Mouse (Mus musculus) adrenal gland, postnatal 10 days (tissue): ENCODE results near the gene Col23a1. TPM values are rescaled to one million over a fixed set of nuclear protein-coding genes. Genes with fewer than 3 reads are reported as not detected.

Experiments
- DNase-seq: peaks from one replicate; pipeline ENCODE4 v3.0.0; 2021; ENCODE audit warnings: mixed read lengths
- total RNA-seq, 2 experiments: library from RNA; stranded (reverse); gene quantifications; 2 replicates each; pipeline ENCODE4 v1.2.3; 2021

Gene Col23a1
- total RNA-seq, 2 experiments from 2014 or later: 8.6 to 11.0 TPM

GRCm38 (mm10) chr11:51388892-51389340 is 99.2 kb downstream of the Col23a1 start:
- no peak for DNase-seq

DNA sequence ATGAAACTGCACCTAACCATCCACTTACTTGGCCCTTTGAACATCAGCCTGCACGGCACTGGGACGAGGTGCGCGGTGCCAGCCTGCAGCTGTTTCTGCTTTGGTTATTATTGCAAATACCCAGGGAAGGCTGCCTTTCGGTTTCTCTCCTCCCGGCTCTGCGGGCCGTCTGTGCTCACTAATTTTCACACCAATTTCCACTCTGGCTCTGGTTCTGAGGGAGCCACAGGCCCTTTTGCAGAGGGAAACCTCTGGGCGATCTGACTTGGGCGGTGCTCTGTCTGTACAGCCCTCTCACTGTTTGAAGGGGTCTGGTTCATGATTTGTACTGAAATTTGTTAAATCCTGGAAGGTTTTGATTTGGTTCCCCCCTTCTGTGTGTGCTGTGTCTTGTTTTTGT is 100.0 kb downstream of the Col23a1 start:
- DNase-seq: no peak

DNA sequence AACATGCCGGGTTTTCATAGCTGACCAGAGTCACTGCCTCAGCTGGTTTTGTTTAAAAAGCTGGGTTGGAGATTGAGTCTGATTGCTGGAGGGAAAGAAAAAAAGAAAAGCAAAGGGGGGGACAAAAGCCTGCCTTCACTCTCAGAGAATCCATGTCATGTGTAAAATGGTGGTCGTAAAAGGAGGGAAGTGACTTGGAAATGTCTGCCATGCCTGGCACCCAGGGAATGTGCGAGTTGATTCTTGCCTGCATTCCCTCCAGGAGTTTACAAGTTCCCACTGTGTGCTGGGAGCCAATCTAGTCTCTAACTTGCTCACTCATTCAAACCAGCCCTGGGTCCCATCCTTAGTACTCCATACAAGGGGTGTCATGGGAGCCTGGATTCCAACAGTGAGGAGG is 100.8 kb downstream of the Col23a1 start:
- DNase-seq: no peak

- no peak for DNase-seq
Observed at GRCm38 (mm10) chr11:51391548-51391947, 101.8 kb downstream of the Col23a1 start.

GRCm38 (mm10) chr11:51394301-51394865 is 104.7 kb downstream of the Col23a1 start:
- no peak for DNase-seq

- DNase-seq: no peak
Observed at GRCm38 (mm10) chr11:51396451-51396850, 106.7 kb downstream of the Col23a1 start.

- peak; percentile 7 for DNase-seq
Observed at GRCm38 (mm10) chr11:51398084-51398483, 108.4 kb downstream of the Col23a1 start.

DNA sequence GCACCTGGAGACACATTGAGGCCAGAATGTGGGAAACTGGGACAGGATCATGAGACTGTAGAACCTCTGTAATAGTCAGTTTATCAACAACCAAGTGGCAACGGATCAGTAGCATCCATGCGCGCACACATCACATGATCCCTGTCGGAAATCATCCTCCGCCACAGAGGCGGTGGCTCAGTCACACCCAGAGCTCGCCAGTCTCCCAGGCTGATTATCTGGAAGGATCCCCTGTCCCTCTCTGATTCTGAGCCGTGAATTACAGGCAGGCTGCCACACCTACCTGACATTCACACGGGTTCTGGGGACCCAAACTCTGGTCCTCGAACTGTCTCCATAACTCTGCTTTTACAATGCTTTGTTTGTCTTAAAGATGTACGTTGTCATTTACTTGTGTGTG is 110.6 kb downstream of the Col23a1 start:
- DNase-seq: no peak

GRCm38 (mm10) chr11:51401481-51402128 is 111.9 kb downstream of the Col23a1 start:
- no peak for DNase-seq

GRCm38 (mm10) chr11:51403886-51404285 is 114.2 kb downstream of the Col23a1 start:
- no peak for DNase-seq

DNA sequence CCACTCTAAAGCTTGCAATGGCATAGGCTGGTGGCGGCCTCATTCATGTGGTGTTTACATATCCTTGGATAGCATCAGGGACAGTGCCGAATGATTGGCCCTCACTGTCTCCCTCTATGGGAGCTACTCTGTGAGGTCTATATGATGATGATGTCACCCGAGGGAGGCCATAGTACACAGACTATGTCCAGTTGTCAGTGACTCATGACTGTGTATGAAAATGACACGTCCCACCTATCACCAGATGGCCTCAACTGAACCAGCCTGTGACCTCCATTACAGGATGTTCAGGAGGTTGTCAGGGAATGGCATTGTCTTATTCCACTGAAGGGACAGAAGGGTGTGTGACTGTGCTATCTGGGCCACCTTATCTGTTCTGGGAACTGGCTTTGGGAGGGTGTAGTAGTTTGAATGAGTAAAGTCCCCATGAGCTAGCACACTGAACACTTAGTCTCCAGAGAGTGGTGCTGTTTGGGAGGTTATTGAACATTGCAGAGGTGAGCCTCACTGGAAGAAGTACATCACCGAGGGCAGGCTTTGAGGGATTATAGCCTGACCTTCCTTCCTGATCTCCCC is 115.2 kb downstream of the Col23a1 start:
- no peak for DNase-seq

DNA sequence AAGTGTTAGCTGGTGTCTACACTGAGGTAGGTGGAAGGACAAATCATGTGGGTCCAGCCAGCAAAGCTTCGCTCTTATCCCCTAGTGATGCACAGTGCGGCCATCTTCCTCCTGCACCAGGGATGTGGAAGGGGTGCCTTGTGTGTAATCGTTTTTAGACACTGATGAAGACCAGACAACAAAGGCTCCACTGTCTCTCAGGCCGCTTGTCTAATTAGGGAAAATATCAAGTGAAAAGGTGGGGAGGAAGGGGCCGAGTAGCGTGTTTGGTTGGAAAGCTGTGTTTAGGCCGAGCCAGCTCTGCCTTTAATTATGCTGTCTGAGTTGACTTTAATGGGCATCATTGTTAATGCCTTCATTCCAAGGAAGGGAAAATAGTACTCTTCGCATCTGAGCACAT is 116.8 kb downstream of the Col23a1 start:
- DNase-seq: no peak

- no peak for DNase-seq
Observed at GRCm38 (mm10) chr11:51407351-51407750, 117.6 kb downstream of the Col23a1 start.

- no peak for DNase-seq
Observed at GRCm38 (mm10) chr11:51410771-51411170, 121.1 kb downstream of the Col23a1 start.

DNA sequence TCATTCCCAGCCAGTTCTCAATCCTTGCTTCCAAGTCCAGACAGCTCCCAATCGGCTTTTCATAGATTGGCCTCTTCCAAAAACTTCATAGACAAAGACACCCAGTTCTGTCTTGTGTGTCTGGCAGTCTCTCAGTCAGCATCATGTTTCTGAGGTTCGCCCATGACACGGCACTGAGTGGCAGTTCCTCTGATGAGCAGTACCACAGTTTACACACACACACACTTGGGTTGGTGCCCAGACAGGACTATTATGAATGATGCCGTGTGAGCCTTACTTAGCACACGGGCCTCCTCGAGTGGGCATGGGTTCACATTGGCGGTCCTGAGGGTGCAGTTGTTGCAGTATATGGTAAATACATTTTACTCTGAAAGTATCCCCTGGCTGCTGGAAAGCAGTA is 124.8 kb downstream of the Col23a1 start:
- DNase-seq: no peak

DNA sequence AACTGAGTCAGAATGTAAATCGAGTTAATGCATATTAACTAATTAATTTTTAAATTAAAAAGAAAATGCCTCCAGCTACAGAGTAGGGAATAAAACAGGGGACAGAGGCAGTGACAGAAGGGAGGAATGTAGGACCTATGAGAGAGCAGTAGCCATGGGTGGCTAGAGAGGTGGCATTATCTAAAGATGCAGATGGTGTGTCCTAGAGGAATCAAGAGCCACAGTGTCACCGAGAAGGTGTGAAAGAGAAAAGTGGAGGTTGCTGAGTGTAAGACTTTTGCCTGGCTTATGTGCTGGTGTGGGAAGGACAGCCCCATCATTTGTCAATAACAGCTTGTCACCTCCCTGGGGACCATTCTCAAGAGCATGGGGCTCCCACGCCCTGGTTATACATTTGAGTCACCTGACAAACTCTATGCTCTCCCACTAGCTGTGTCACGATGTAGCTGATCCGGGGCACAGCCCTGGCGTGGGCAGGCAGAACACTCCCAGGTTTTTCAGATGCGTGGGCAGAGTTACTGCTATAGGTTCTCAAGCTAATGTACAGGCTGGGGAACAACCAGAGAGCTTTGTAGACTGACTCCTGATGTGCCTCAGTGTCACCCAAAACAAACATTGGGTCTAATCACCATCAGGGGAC is 125.4 kb downstream of the Col23a1 start:
- DNase-seq: no peak

DNA sequence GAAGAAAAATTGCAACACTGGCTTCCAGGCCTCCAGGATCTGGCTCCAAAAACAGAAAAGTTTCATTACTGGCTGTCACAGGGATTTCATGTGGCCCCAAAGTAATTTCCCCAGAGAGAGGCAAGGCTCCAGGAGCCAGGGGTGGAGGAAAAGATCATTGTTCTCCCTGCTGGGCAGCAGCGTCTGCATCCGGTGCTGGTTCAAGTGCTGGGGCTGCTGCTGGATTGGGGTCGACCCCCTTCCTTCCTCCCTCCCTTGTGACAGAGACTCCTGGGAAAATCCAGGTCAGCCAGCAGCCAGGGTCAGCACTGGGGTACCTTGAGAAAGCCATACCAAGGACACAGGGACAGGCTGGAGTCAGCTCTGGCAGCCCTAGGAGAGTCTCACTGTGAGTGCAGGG is 129.1 kb downstream of the Col23a1 start:
- DNase-seq: peak; percentile 15

- no peak for DNase-seq
Observed at GRCm38 (mm10) chr11:51421878-51422277, 132.2 kb downstream of the Col23a1 start.

- DNase-seq: no peak
Observed at GRCm38 (mm10) chr11:51422713-51423112, 133.0 kb downstream of the Col23a1 start.

DNA sequence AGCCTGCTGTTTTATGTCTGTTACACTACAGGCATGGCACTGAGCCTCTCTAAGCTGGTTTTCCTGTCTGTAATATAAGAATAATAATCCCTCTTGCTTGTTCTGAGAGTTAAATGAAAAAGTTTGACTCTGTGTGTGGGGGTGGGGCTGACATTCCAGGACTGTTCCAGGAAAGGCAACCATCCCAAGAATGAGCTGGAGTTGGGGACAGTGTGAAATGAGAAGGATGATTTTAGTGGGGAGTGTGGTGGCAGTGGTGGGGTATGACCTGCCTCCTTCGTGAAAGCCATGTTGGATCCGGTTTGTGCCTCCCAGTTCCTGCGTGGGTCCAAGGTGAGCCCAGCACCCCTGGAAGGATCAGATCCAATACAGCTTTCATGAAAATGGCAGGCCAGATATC is 136.4 kb downstream of the Col23a1 start:
- no peak for DNase-seq

- DNase-seq: no peak
Observed at GRCm38 (mm10) chr11:51429428-51430179, 139.9 kb downstream of the Col23a1 start.

DNA sequence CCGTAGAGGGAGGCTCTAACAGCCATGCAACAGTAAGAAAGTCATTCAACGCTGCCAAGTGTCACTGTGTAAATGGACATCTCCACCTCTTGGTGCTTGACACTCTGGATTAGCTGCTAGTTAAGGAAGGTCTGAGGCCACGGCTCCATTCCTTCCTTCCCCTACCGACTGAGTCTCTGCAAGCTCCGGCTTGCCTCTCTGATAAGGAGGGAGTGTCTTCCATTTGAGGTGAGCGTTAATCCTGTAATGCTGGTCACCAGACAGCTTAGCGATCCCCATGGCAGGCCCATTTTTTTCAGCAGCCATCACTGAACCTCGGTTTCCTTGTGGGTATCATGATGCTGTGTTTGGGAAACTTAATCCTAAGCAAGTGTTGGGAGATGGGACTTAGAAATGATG is 140.5 kb downstream of the Col23a1 start:
- no peak for DNase-seq

GRCm38 (mm10) chr11:51431287-51431686 is 141.6 kb downstream of the Col23a1 start:
- peak; percentile 28 for DNase-seq
